Mouse (Mus musculus) liver, embryonic 14.5 days (tissue): ENCODE data around the gene Msln.

Source experiments
- CTCF ChIP-seq: IDR thresholded peaks from 2 replicates; pipeline ENCODE4 v1.5.1; 2016; ENCODE audit warnings: antibody characterized with exemption, low read depth, control low read depth
- EP300 ChIP-seq: IDR thresholded peaks from 2 replicates; pipeline ENCODE4 v1.6.1; 2016; ENCODE audit warnings: antibody characterized with exemption, low read depth

DNA sequence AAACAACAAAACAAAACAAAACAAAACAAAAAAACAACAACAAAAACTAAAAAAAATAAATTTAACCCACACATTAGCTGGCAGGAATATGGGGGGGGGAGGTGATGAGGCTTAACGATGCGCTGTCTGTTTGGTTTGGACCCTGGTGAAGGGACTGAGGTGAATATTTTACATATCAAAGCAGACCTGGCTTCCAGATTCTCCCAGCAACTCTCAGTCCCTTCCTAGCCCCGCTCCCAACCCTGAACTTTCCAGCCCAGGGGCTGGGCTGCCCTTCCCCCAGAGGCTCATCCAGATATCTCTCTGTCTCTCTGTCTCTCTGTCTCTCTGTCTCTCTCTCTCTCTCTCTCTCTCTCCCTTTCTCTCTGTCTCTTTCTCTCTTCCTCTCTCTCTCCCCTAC lies 8.4 kb upstream of the Msln start:
- TF ChIP-seq CTCF (no peak), EP300 (no peak)
